10 mouse cellular contexts compared by ENCODE assay signal in the genomic region with DNA sequence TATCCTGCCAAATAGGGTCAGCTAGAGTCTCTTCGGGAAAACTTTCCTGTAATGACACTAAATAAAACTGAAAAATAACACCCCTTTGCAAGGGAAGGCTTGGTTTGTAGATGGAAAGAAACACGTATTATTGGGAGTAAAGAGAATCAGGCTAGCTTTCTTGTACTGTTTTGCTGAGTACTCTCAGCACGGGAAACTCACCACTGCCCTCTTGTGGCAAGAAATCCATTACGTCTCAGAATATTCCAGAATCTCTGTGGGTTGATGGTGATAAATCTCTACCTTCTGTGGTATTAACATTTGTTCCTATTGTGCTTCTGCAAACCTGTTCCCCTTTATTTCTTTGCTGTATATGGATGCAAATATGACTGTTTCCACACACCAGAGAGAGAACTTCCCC.
DNase-seq lines count a peak whose midpoint lies in the region; ATAC-seq and TF ChIP-seq lines count a peak whose summit lies in the region.
"Had no signal": no experiment of that assay in that cellular context is flagged by ENCODE, and none has a peak within 500 bp of the region (broad histone marks: within the 10 kb centered on the region; RNA-seq: fewer than 3 reads in every experiment).

No protein-coding gene starts in this region.

- no peak for ATAC-seq in hindbrain, embryonic 16.5 days

- no peak for TF ChIP-seq POLR2A in brain, embryonic 14.5 days (IDR thresholded peaks at IDR 0.05; ENCODE audit: borderline replicate concordance, extremely low read depth, insufficient read depth, insufficient read length, poor library complexity, severe bottlenecking)

- H3K36me3 ChIP-seq in hindbrain, embryonic 10.5 days: no peaks in the 10 kb centered on the region
- no peaks in the 10 kb centered on the region for H3K36me3 ChIP-seq in hindbrain, embryonic 16.5 days (ENCODE audit: control insufficient read depth, insufficient read depth, low read length)
- H3K36me3 ChIP-seq: liver, embryonic 15.5 days; stomach, embryonic 15.5 days had no signal

- H3K4me2 ChIP-seq in hindbrain, embryonic 16.5 days (ENCODE audit: low read length): no peak overlapping the region
- H3K4me2 ChIP-seq: liver, embryonic 15.5 days; stomach, embryonic 15.5 days had no signal

- no peaks in the 10 kb centered on the region for H3K27me3 ChIP-seq in hindbrain, embryonic 10.5 days (ENCODE audit: insufficient read depth, poor library complexity, severe bottlenecking)
- H3K27me3 ChIP-seq in hindbrain, embryonic 16.5 days (replicated peaks; ENCODE audit: control insufficient read depth, insufficient read depth, low read length): no peaks in the 10 kb centered on the region
- H3K27me3 ChIP-seq: liver, embryonic 15.5 days; stomach, embryonic 15.5 days had no signal

- H3K9me3 ChIP-seq in hindbrain, embryonic 10.5 days: no peaks in the 10 kb centered on the region
- no peaks in the 10 kb centered on the region for H3K9me3 ChIP-seq in hindbrain, embryonic 16.5 days (ENCODE audit: control insufficient read depth, low read length)
- H3K9me3 ChIP-seq: liver, embryonic 15.5 days; stomach, embryonic 15.5 days had no signal

- 0 out of 2 replicates have a peak, but pooled peaks cover 6% of the 10 kb centered on the region for H3K4me1 ChIP-seq in hindbrain, embryonic 10.5 days (replicated peaks)
- H3K4me1 ChIP-seq in hindbrain, embryonic 16.5 days (ENCODE audit: control insufficient read depth, insufficient read depth, low read depth, low read length): no peaks in the 10 kb centered on the region; the same call in 1 of the 2 replicates
- H3K4me1 ChIP-seq: liver, embryonic 15.5 days; stomach, embryonic 15.5 days had no signal

- no peak overlapping the region for H3K27ac ChIP-seq in hindbrain, embryonic 10.5 days
- H3K27ac ChIP-seq in hindbrain, embryonic 16.5 days (ENCODE audit: low read depth, low read length): no peak overlapping the region
- H3K27ac ChIP-seq: liver, embryonic 15.5 days; stomach, embryonic 15.5 days had no signal

- no peak overlapping the region for H3K9ac ChIP-seq in hindbrain, embryonic 16.5 days (ENCODE audit: low read depth, low read length)
- H3K9ac ChIP-seq: liver, embryonic 15.5 days; stomach, embryonic 15.5 days had no signal

- peak; percentile 19 for DNase-seq in hindbrain, embryonic 10.5 days (ENCODE audit: low spot score)
- peak; percentile 49 for DNase-seq in ES-CJ7 (ENCODE audit: low read depth, low spot score)
- peak; percentile 80 for DNase-seq in brain, embryonic 14.5 days (ENCODE audit: low read depth)
- peak; percentile 23 to 91 for DNase-seq in frontal cortex, adult 2 months (ENCODE audit: extremely low spot score in 1 of 2, low spot score in 1 of 2)
- DNase-seq in layer of hippocampus, postnatal 10 days (ENCODE audit: low spot score in 2 of 2): peak; percentile 71 to 77
- DNase-seq in naive thymus-derived CD4-positive, alpha-beta T cell, adult 2 months (ENCODE audit: low read depth): peak; percentile 4
- DNase-seq in yolk sac, embryonic 10.5 days (ENCODE audit: low spot score): no peak

- WGBS in hindbrain, embryonic 10.5 days: 48% methylated on average over 4 of the region's 4 CpGs
- whole genome bisulfite sequencing in hindbrain, embryonic 16.5 days: 30% methylated on average over 4 of the region's 4 CpGs

- peak; percentile 72; the same call in 1 of the 2 replicates for TF ChIP-seq CTCF in brain, embryonic 14.5 days (IDR thresholded peaks at IDR 0.05; ENCODE audit: borderline replicate concordance, extremely low read depth, insufficient read depth, insufficient read length)

- no peak overlapping the region for H3K4me3 ChIP-seq in hindbrain, embryonic 10.5 days
- H3K4me3 ChIP-seq in hindbrain, embryonic 16.5 days (ENCODE audit: low read length): no peak overlapping the region
- H3K4me3 ChIP-seq: liver, embryonic 15.5 days; stomach, embryonic 15.5 days had no signal
